Mouse (Mus musculus) stomach, postnatal 0 days (tissue): ENCODE data around the gene Aqp6. TPM values are rescaled to one million over a fixed set of nuclear protein-coding genes. Genes with fewer than 3 reads are reported as not detected.
A peak's percentile ranks its signal among the peaks of the same experiment; 100 is the strongest.

Experiments
- ATAC-seq: fragments of 200-750 bp; cut with Nextera tagmentation; 2 replicates; pipeline ENCODE4 v1.8.0; 2017; ENCODE audit not compliant: low FRiP score, low TSS enrichment
- DNase-seq: peaks from one replicate; pipeline ENCODE4 v3.0.0-alpha.2; 2016; ENCODE audit warnings: low spot score
- H3K27ac ChIP-seq: fragments of 300-500 bp; sonication (generic); replicated peaks from 2 replicates; pipeline ENCODE4 v1.5.1; 2014; ENCODE audit warnings: mild to moderate bottlenecking, control low read depth
- H3K27me3 ChIP-seq: fragments of 300-500 bp; sonication (generic); 2 replicates; pipeline ENCODE4 v1.6.1; 2014; ENCODE audit warnings: low read length; ENCODE audit not compliant: control insufficient read depth, insufficient read depth
- H3K36me3 ChIP-seq: fragments of 300-500 bp; sonication (generic); 2 replicates; pipeline ENCODE4 v1.6.1; 2014; ENCODE audit warnings: low read length, mixed read lengths; ENCODE audit not compliant: control insufficient read depth, insufficient read depth
- H3K4me1 ChIP-seq: fragments of 300-500 bp; sonication (generic); replicated peaks from 2 replicates; pipeline ENCODE4 v1.6.1; 2014; ENCODE audit warnings: antibody characterized with exemption; ENCODE audit not compliant: control insufficient read depth, insufficient read depth
- H3K4me2 ChIP-seq: fragments of 300-500 bp; sonication (generic); replicated peaks from 2 replicates; pipeline ENCODE4 v1.6.1; 2014; ENCODE audit warnings: low read depth, mild to moderate bottlenecking, control low read depth, moderate library complexity
- H3K4me3 ChIP-seq: fragments of 300-500 bp; sonication (generic); 2 replicates; pipeline ENCODE4 v1.5.1; 2014; ENCODE audit warnings: low read depth, low read length, control low read depth
- H3K9ac ChIP-seq: fragments of 300-500 bp; sonication (generic); 2 replicates; pipeline ENCODE4 v1.6.1; 2014; ENCODE audit warnings: mild to moderate bottlenecking, low read length, control low read depth, mixed read lengths
- H3K9me3 ChIP-seq: fragments of 300-500 bp; sonication (generic); 2 replicates; pipeline ENCODE4 v1.6.1; 2016; ENCODE audit warnings: low read length; ENCODE audit not compliant: control insufficient read depth
- CTCF ChIP-seq: IDR thresholded peaks from 2 replicates; pipeline ENCODE4 v1.5.1; 2016; ENCODE audit warnings: antibody characterized with exemption, low read depth, mild to moderate bottlenecking, moderate library complexity
- EP300 ChIP-seq: optimal IDR thresholded peaks from 2 replicates; pipeline ENCODE3; 2016; ENCODE audit warnings: antibody characterized with exemption
- WGBS: fragments of 180-500 bp; shearing (Covaris S2); extraction: QIAGEN DNeasy Blood & Tissue Kit; methylation state at CpG from one replicate; pipeline ENCODE4 v1.1.7; 2014; 5-methylcytosine and 5-hydroxymethylcytosine counted together
- polyA plus RNA-seq: library from polyadenylated mRNA; unstranded; fragments of >200 nt; fragmentation: Nextera tagmentation; extraction: Ambion mirVana; gene quantifications from 2 replicates; pipeline ENCODE4 v1.2.1, GENCODE M21; 2015

Aqp6 gene
- polyA plus RNA-seq, 1 experiment from 2014 or later = not detected

- WGBS = 73% methylated on average over 10 of the region's 10 CpGs
- no peaks in the 10 kb centered on the region for H3K9me3 ChIP-seq
- no peaks in the 10 kb centered on the region for H3K27me3 ChIP-seq
- no peak overlapping the region for H3K4me3 ChIP-seq
- H3K9ac ChIP-seq = no peak overlapping the region
- no peak for DNase-seq
- H3K4me1 ChIP-seq = no peaks in the 10 kb centered on the region
- H3K27ac ChIP-seq = no peak overlapping the region
- TF ChIP-seq CTCF = no peak
- no peak for TF ChIP-seq EP300
- H3K4me2 ChIP-seq = no peak overlapping the region
- H3K36me3 ChIP-seq = no peaks in the 10 kb centered on the region
- no peak for ATAC-seq
Observed at GRCm38 (mm10) chr15:99643832-99644231, 42.6 kb downstream of the Aqp6 start.

- no peaks in the 10 kb centered on the region for H3K27me3 ChIP-seq
- WGBS = 50% methylated on average over 7 of the region's 7 CpGs
- no peak for TF ChIP-seq CTCF
- no peak for TF ChIP-seq EP300
- no peaks in the 10 kb centered on the region for H3K36me3 ChIP-seq
- no peak overlapping the region for H3K9ac ChIP-seq
- DNase-seq (no peak), ATAC-seq (no peak)
- H3K4me1 ChIP-seq = peaks cover 2% of the 10 kb centered on the region; the same call in 1 of the 2 replicates
- H3K27ac ChIP-seq = no peak overlapping the region
- H3K4me3 ChIP-seq = no peak overlapping the region
- no peaks in the 10 kb centered on the region for H3K9me3 ChIP-seq
- no peak overlapping the region for H3K4me2 ChIP-seq
Observed at GRCm38 (mm10) chr15:99644776-99645175, 43.6 kb downstream of the Aqp6 start.

- Histone ChIP-seq H3K36me3 (no peaks in the 10 kb centered on the region), H3K27ac (no peak overlapping the region), H3K4me1 (peaks cover 2% of the 10 kb centered on the region; the same call in 1 of the 2 replicates), H3K4me3 (no peak overlapping the region), H3K9me3 (no peaks in the 10 kb centered on the region), H3K27me3 (no peaks in the 10 kb centered on the region), H3K9ac (no peak overlapping the region), H3K4me2 (no peak overlapping the region; the same call in 1 of the 2 replicates)
- no peak for DNase-seq
- TF ChIP-seq CTCF (no peak), EP300 (no peak)
- WGBS = 21% methylated on average over 4 of the region's 4 CpGs
- no peak for ATAC-seq
Observed at GRCm38 (mm10) chr15:99648326-99648725, 47.1 kb downstream of the Aqp6 start.

GRCm38 (mm10) chr15:99649067-99649761 is 48.0 kb downstream of the Aqp6 start:
- no peak for ATAC-seq
- H3K36me3 ChIP-seq = no peaks in the 10 kb centered on the region
- peaks cover 2% of the 10 kb centered on the region; the same call in 1 of the 2 replicates for H3K4me1 ChIP-seq
- H3K27ac ChIP-seq = no peak overlapping the region
- no peaks in the 10 kb centered on the region for H3K27me3 ChIP-seq
- peak overlapping the region; percentile 15; the same call in 1 of the 2 replicates for H3K4me2 ChIP-seq
- 20% methylated on average over 6 of the region's 6 CpGs for WGBS
- no peaks in the 10 kb centered on the region for H3K9me3 ChIP-seq
- no peak overlapping the region for H3K9ac ChIP-seq
- TF ChIP-seq CTCF = 0 out of 2 replicates have a peak, but pooled peaks have one; percentile 2
- TF ChIP-seq EP300 = no peak
- H3K4me3 ChIP-seq = no peak overlapping the region
- DNase-seq = no peak

GRCm38 (mm10) chr15:99650304-99650703 is 49.1 kb downstream of the Aqp6 start:
- Histone ChIP-seq H3K27me3 (no peaks in the 10 kb centered on the region), H3K36me3 (no peaks in the 10 kb centered on the region), H3K9me3 (no peaks in the 10 kb centered on the region), H3K9ac (no peak overlapping the region), H3K4me3 (peak overlapping the region; percentile 66), H3K4me2 (peak overlapping the region; percentile 83), H3K4me1 (peaks cover 2% of the 10 kb centered on the region; the same call in 1 of the 2 replicates), H3K27ac (no peak overlapping the region)
- ATAC-seq = no peak
- no peak for DNase-seq
- 26% methylated on average over 2 of the region's 2 CpGs for WGBS
- TF ChIP-seq CTCF = no peak
- TF ChIP-seq EP300 = no peak

GRCm38 (mm10) chr15:99651163-99651872 is 50.1 kb downstream of the Aqp6 start, which contains the start of gene Racgap1:
Gene Racgap1, minus strand, starts transcription at chr15:99651656.
- Histone ChIP-seq H3K9me3 (no peaks in the 10 kb centered on the region), H3K27ac (no peak within 1 kb of the TSS), H3K27me3 (no peaks in the 10 kb centered on the region), H3K4me3 (peak within 1 kb of the TSS; percentile 66), H3K4me1 (peaks cover 2% of the 10 kb centered on the region; the same call in 1 of the 2 replicates), H3K9ac (peak within 1 kb of the TSS; percentile 63), H3K4me2 (peak within 1 kb of the TSS; percentile 83), H3K36me3 (no peaks in the 10 kb centered on the region)
- 0% methylated on average over 58 of the region's 68 CpGs for WGBS
- peak; percentile 95 for ATAC-seq
- peak; percentile 96 for DNase-seq
- TF ChIP-seq EP300 (no peak), CTCF (0 out of 2 replicates have a peak, but pooled peaks have one; percentile 7)
